Mouse (Mus musculus) stomach, embryonic 15.5 days (tissue): ENCODE results near the gene Tnp2. TPM values are rescaled to one million over a fixed set of nuclear protein-coding genes. Genes with fewer than 3 reads are reported as not detected.
"Not testable (repeated sequence)": the region's sequence is repeated elsewhere in the genome, so short reads cannot be mapped to it uniquely, and the experiment has no call there.

Source experiments
- ATAC-seq: fragments of 200-750 bp; cut with Nextera tagmentation; 2 replicates; pipeline ENCODE4 v1.8.0; 2017; ENCODE audit warnings: low read depth, moderate number of reproducible peaks, moderate TSS enrichment; ENCODE audit not compliant: insufficient read depth, low FRiP score
- H3K27ac ChIP-seq: fragments of 300-500 bp; sonication (generic); 2 replicates; pipeline ENCODE4 v1.5.1; 2015; ENCODE audit warnings: mild to moderate bottlenecking, inconsistent platforms
- H3K27me3 ChIP-seq: fragments of 300-500 bp; sonication (generic); replicated peaks from 2 replicates; pipeline ENCODE4 v1.6.1; 2015; ENCODE audit warnings: inconsistent platforms
- H3K36me3 ChIP-seq: fragments of 300-500 bp; sonication (generic); 2 replicates; pipeline ENCODE4 v1.6.1; 2015; ENCODE audit warnings: inconsistent platforms
- H3K4me1 ChIP-seq: fragments of 300-500 bp; sonication (generic); 2 replicates; pipeline ENCODE4 v1.6.1; 2015; ENCODE audit warnings: inconsistent platforms
- H3K4me2 ChIP-seq: fragments of 300-500 bp; sonication (generic); 2 replicates; pipeline ENCODE4 v1.6.1; 2015; ENCODE audit warnings: mild to moderate bottlenecking, inconsistent platforms
- H3K4me3 ChIP-seq: fragments of 300-500 bp; sonication (generic); replicated peaks from 2 replicates; pipeline ENCODE4 v1.5.1; 2015; ENCODE audit warnings: inconsistent platforms
- H3K9ac ChIP-seq: fragments of 300-500 bp; sonication (generic); 2 replicates; pipeline ENCODE4 v1.6.1; 2015; ENCODE audit warnings: inconsistent platforms
- H3K9me3 ChIP-seq: fragments of 300-500 bp; sonication (generic); 2 replicates; pipeline ENCODE4 v1.6.1; 2016; ENCODE audit warnings: inconsistent platforms
- WGBS: fragments of 180-500 bp; shearing (Covaris S2); methylation state at CpG from one replicate; pipeline ENCODE4 v1.1.7; 2015; 5-methylcytosine and 5-hydroxymethylcytosine counted together
- polyA plus RNA-seq: library from polyadenylated mRNA; unstranded; fragments of >200 nt; fragmentation: Nextera tagmentation; extraction: Ambion mirVana; gene quantifications from 2 replicates; pipeline ENCODE4 v1.2.1, GENCODE M21; 2015

The Tnp2 gene
- polyA plus RNA-seq, 1 experiment from 2014 or later, result not detected

- no peak overlapping the region for H3K9ac ChIP-seq
- H3K4me1 ChIP-seq, result 0 out of 2 replicates have a peak, but pooled peaks cover 8% of the 10 kb centered on the region
- ATAC-seq, result no peak
- H3K27me3 ChIP-seq, result no peaks in the 10 kb centered on the region
- no peaks in the 10 kb centered on the region for H3K36me3 ChIP-seq
- H3K4me2 ChIP-seq, result no peak overlapping the region
- no peak overlapping the region for H3K27ac ChIP-seq
- no peak overlapping the region for H3K4me3 ChIP-seq
- WGBS, result 69% methylated on average over 3 of the region's 3 CpGs
- H3K9me3 ChIP-seq, result no peaks in the 10 kb centered on the region
Measured at GRCm38 (mm10) chr16:10819966-10820365, 31.5 kb upstream of the Tnp2 start.

- Histone ChIP-seq H3K36me3 (no peaks in the 10 kb centered on the region), H3K27ac (no peak overlapping the region), H3K9me3 (no peaks in the 10 kb centered on the region), H3K9ac (no peak overlapping the region), H3K4me2 (no peak overlapping the region), H3K27me3 (no peaks in the 10 kb centered on the region), H3K4me1 (0 out of 2 replicates have a peak, but pooled peaks cover 8% of the 10 kb centered on the region), H3K4me3 (no peak overlapping the region)
- 79% methylated on average over 4 of the region's 4 CpGs for WGBS
- 0 out of 2 replicates have a peak, but pooled peaks have one; percentile 19 for ATAC-seq
Measured at GRCm38 (mm10) chr16:10818579-10819135, 30.2 kb upstream of the Tnp2 start.

- H3K9ac ChIP-seq, result no peak overlapping the region
- H3K27ac ChIP-seq, result no peak overlapping the region
- ATAC-seq, result no peak
- H3K27me3 ChIP-seq, result no peaks in the 10 kb centered on the region
- H3K4me1 ChIP-seq, result no peaks in the 10 kb centered on the region
- no peak overlapping the region for H3K4me3 ChIP-seq
- no peaks in the 10 kb centered on the region for H3K36me3 ChIP-seq
- WGBS, result 55% methylated on average over 4 of the region's 4 CpGs
- H3K4me2 ChIP-seq, result no peak overlapping the region
- H3K9me3 ChIP-seq, result no peaks in the 10 kb centered on the region
Measured at GRCm38 (mm10) chr16:10814864-10815263, 26.4 kb upstream of the Tnp2 start.

- Histone ChIP-seq H3K4me2 (no peak overlapping the region), H3K4me3 (no peak overlapping the region), H3K27me3 (no peaks in the 10 kb centered on the region), H3K4me1 (no peaks in the 10 kb centered on the region), H3K9me3 (no peaks in the 10 kb centered on the region), H3K36me3 (no peaks in the 10 kb centered on the region), H3K27ac (no peak overlapping the region), H3K9ac (no peak overlapping the region)
- ATAC-seq, result no peak
- WGBS, result 73% methylated on average over 4 of the region's 4 CpGs
Measured at GRCm38 (mm10) chr16:10813726-10814125, 25.3 kb upstream of the Tnp2 start.

- WGBS, result 83% methylated on average over 2 of the region's 2 CpGs
- H3K36me3 ChIP-seq, result no peaks in the 10 kb centered on the region
- no peak within 1 kb of the TSS for H3K27ac ChIP-seq
- no peaks in the 10 kb centered on the region for H3K27me3 ChIP-seq
- H3K9me3 ChIP-seq, result no peaks in the 10 kb centered on the region
- H3K4me1 ChIP-seq, result no peaks in the 10 kb centered on the region
- no peak within 1 kb of the TSS for H3K4me2 ChIP-seq
- H3K9ac ChIP-seq, result no peak within 1 kb of the TSS
- no peak for ATAC-seq
- H3K4me3 ChIP-seq, result no peak within 1 kb of the TSS
Measured at GRCm38 (mm10) chr16:10812865-10813371, 24.5 kb upstream of the Tnp2 start, which contains the start of gene Gm11172. Gm11172 (plus strand) TSS chr16:10812915.

GRCm38 (mm10) chr16:10810376-10810775 lies 21.9 kb upstream of the Tnp2 start:
- 87% methylated on average over 1 of the region's 1 CpGs for WGBS
- no peak overlapping the region for H3K4me3 ChIP-seq
- no peak overlapping the region for H3K9ac ChIP-seq
- H3K27me3 ChIP-seq, result no peaks in the 10 kb centered on the region
- H3K27ac ChIP-seq, result no peak overlapping the region
- H3K9me3 ChIP-seq, result no peaks in the 10 kb centered on the region
- ATAC-seq, result no peak
- H3K4me1 ChIP-seq, result no peaks in the 10 kb centered on the region
- H3K4me2 ChIP-seq, result no peak overlapping the region
- H3K36me3 ChIP-seq, result no peaks in the 10 kb centered on the region

- no peak for ATAC-seq
- Histone ChIP-seq H3K27me3 (no peaks in the 10 kb centered on the region), H3K27ac (no peak within 1 kb of the TSS), H3K36me3 (no peaks in the 10 kb centered on the region), H3K9ac (no peak within 1 kb of the TSS), H3K4me2 (no peak within 1 kb of the TSS), H3K4me1 (no peaks in the 10 kb centered on the region), H3K9me3 (no peaks in the 10 kb centered on the region), H3K4me3 (no peak within 1 kb of the TSS)
- 77% methylated on average over 10 of the region's 10 CpGs for WGBS
Measured at GRCm38 (mm10) chr16:10805789-10806527, 17.5 kb upstream of the Tnp2 start, which contains the start of gene Prm1. Prm1 (minus strand) TSS chr16:10805839.

GRCm38 (mm10) chr16:10802420-10802819 lies 14.0 kb upstream of the Tnp2 start:
- H3K4me3 ChIP-seq, H3K36me3 ChIP-seq, H3K27me3 ChIP-seq, H3K9ac ChIP-seq, H3K27ac ChIP-seq, H3K9me3 ChIP-seq, H3K4me2 ChIP-seq, H3K4me1 ChIP-seq: not testable (repeated sequence)
- ATAC-seq, result peak; percentile 85
- 62% methylated on average over 3 of the region's 3 CpGs for WGBS

GRCm38 (mm10) chr16:10796034-10796433 lies 7.6 kb upstream of the Tnp2 start, which contains the start of gene Prm2:
Prm2 (minus strand) TSS chr16:10796134.
- Histone ChIP-seq H3K27me3 (peaks cover 10% of the 10 kb centered on the region), H3K9ac (no peak within 1 kb of the TSS), H3K4me2 (no peak within 1 kb of the TSS), H3K4me1 (no peaks in the 10 kb centered on the region), H3K4me3 (no peak within 1 kb of the TSS), H3K36me3 (no peaks in the 10 kb centered on the region), H3K9me3 (no peaks in the 10 kb centered on the region), H3K27ac (no peak within 1 kb of the TSS)
- WGBS, result 73% methylated on average over 6 of the region's 6 CpGs
- no peak for ATAC-seq

GRCm38 (mm10) chr16:10790702-10791101 lies 2.2 kb upstream of the Tnp2 start, which contains the start of gene Prm3:
Prm3 (minus strand) TSS chr16:10790914.
- Histone ChIP-seq H3K9ac (no peak within 1 kb of the TSS), H3K4me3 (no peak within 1 kb of the TSS), H3K27me3 (no peaks in the 10 kb centered on the region; the same call in 1 of the 2 replicates), H3K27ac (no peak within 1 kb of the TSS), H3K4me1 (peaks cover 9% of the 10 kb centered on the region), H3K9me3 (no peaks in the 10 kb centered on the region), H3K36me3 (no peaks in the 10 kb centered on the region), H3K4me2 (no peak within 1 kb of the TSS)
- WGBS, result 73% methylated on average over 9 of the region's 9 CpGs
- ATAC-seq, result no peak

GRCm38 (mm10) chr16:10788866-10789265 lies 406 bp upstream of the Tnp2 start:
- Histone ChIP-seq H3K4me1 (peaks cover 14% of the 10 kb centered on the region), H3K27ac (no peak overlapping the region), H3K36me3 (no peaks in the 10 kb centered on the region), H3K4me2 (no peak overlapping the region), H3K4me3 (no peak overlapping the region), H3K9me3 (no peaks in the 10 kb centered on the region), H3K9ac (no peak overlapping the region), H3K27me3 (no peaks in the 10 kb centered on the region)
- 66% methylated on average over 4 of the region's 4 CpGs for WGBS
- no peak for ATAC-seq

GRCm38 (mm10) chr16:10787548-10788058 lies 857 bp downstream of the Tnp2 start:
- H3K9ac ChIP-seq, result no peak overlapping the region
- peaks cover 23% of the 10 kb centered on the region for H3K4me1 ChIP-seq
- 72% methylated on average over 7 of the region's 7 CpGs for WGBS
- no peak overlapping the region for H3K4me3 ChIP-seq
- H3K4me2 ChIP-seq, result no peak overlapping the region
- no peak overlapping the region for H3K27ac ChIP-seq
- H3K36me3 ChIP-seq, result no peaks in the 10 kb centered on the region
- no peaks in the 10 kb centered on the region for H3K27me3 ChIP-seq
- ATAC-seq, result no peak
- no peaks in the 10 kb centered on the region for H3K9me3 ChIP-seq
